Mouse (Mus musculus) hindbrain, embryonic 11.5 days (tissue): Measurements from ENCODE around the gene Rchy1. TPM values are rescaled to one million over a fixed set of nuclear protein-coding genes. Genes with fewer than 3 reads are reported as not detected.
"Not testable (repeated sequence)": the region's sequence is repeated elsewhere in the genome, so short reads cannot be mapped to it uniquely, and the experiment has no call there.

Experiments
- ATAC-seq: fragments of 200-750 bp; cut with Nextera tagmentation; 2 replicates; pipeline ENCODE4 v1.8.0; 2017; ENCODE audit warnings: mild to moderate bottlenecking, moderate TSS enrichment, moderate library complexity; ENCODE audit not compliant: low FRiP score
- DNase-seq: peaks from one replicate; pipeline ENCODE4 v3.0.0-alpha.2; 2015; ENCODE audit warnings: low spot score
- H3K27ac ChIP-seq: fragments of 300-500 bp; sonication (generic); 2 replicates; pipeline ENCODE4 v1.5.1; 2014; ENCODE audit warnings: mild to moderate bottlenecking, low read depth, low read length
- H3K27me3 ChIP-seq: fragments of 300-500 bp; sonication (generic); 2 replicates; pipeline ENCODE4 v1.6.1; 2014; ENCODE audit warnings: mild to moderate bottlenecking, low read length, moderate library complexity, mixed read lengths; ENCODE audit not compliant: control insufficient read depth, insufficient read depth
- H3K36me3 ChIP-seq: fragments of 300-500 bp; sonication (generic); 2 replicates; pipeline ENCODE4 v1.6.1; 2014; ENCODE audit warnings: mild to moderate bottlenecking, low read length, moderate library complexity, mixed read lengths; ENCODE audit not compliant: control insufficient read depth, insufficient read depth
- H3K4me1 ChIP-seq: fragments of 300-500 bp; sonication (generic); replicated peaks from 2 replicates; pipeline ENCODE4 v1.6.1; 2014; ENCODE audit warnings: low read length, mixed read lengths; ENCODE audit not compliant: control insufficient read depth, insufficient read depth
- H3K4me2 ChIP-seq: fragments of 300-500 bp; sonication (generic); replicated peaks from 2 replicates; pipeline ENCODE4 v1.6.1; 2014; ENCODE audit warnings: mild to moderate bottlenecking, low read depth, low read length
- H3K4me3 ChIP-seq: fragments of 300-500 bp; sonication (generic); 2 replicates; pipeline ENCODE4 v1.5.1; 2014; ENCODE audit warnings: low read depth, low read length
- H3K9ac ChIP-seq: fragments of 300-500 bp; sonication (generic); 2 replicates; pipeline ENCODE4 v1.6.1; 2014; ENCODE audit warnings: low read depth, low read length
- H3K9me3 ChIP-seq: fragments of 300-500 bp; sonication (generic); 2 replicates; pipeline ENCODE4 v1.6.1; 2016; ENCODE audit warnings: low read length; ENCODE audit not compliant: control insufficient read depth
- WGBS: fragments of 180-500 bp; shearing (Covaris S2); extraction: QIAGEN DNeasy Blood & Tissue Kit; methylation state at CpG from one replicate; pipeline ENCODE4 v1.1.7; 2014; 5-methylcytosine and 5-hydroxymethylcytosine counted together
- polyA plus RNA-seq: library from polyadenylated mRNA; unstranded; fragments of >200 nt; fragmentation: Nextera tagmentation; extraction: Ambion mirVana; gene quantifications from 2 replicates; pipeline ENCODE4 v1.2.1, GENCODE M21; 2014

Rchy1 gene
- polyA plus RNA-seq, 1 experiment from 2014 or later: 58.4 TPM

- WGBS: 86% methylated on average over 7 of the region's 7 CpGs
- H3K4me1 ChIP-seq: no peaks in the 10 kb centered on the region
- no peak overlapping the region for H3K9ac ChIP-seq
- H3K27me3 ChIP-seq: no peaks in the 10 kb centered on the region
- no peak for ATAC-seq
- no peaks in the 10 kb centered on the region for H3K9me3 ChIP-seq
- no peak overlapping the region for H3K27ac ChIP-seq
- no peak for DNase-seq
- no peak overlapping the region for H3K4me3 ChIP-seq
- H3K36me3 ChIP-seq: peaks cover 2% of the 10 kb centered on the region; the same call in 1 of the 2 replicates
- no peak overlapping the region for H3K4me2 ChIP-seq
These were observed 13.4 kb downstream of the Rchy1 start for GRCm38 (mm10) chr5:91949441-91949840.

- peaks cover 2% of the 10 kb centered on the region; the same call in 1 of the 2 replicates for H3K36me3 ChIP-seq
- H3K9ac ChIP-seq: no peak overlapping the region
- H3K4me3 ChIP-seq: no peak overlapping the region
- no peak for ATAC-seq
- no peaks in the 10 kb centered on the region for H3K4me1 ChIP-seq
- H3K4me2 ChIP-seq: no peak overlapping the region
- no peak for DNase-seq
- H3K9me3 ChIP-seq: no peaks in the 10 kb centered on the region
- no peaks in the 10 kb centered on the region for H3K27me3 ChIP-seq
- 96% methylated on average over 4 of the region's 4 CpGs for WGBS
- H3K27ac ChIP-seq: no peak overlapping the region
These were observed 15.9 kb downstream of the Rchy1 start for GRCm38 (mm10) chr5:91947008-91947407.

GRCm38 (mm10) chr5:91945609-91946008 lies 17.3 kb downstream of the Rchy1 start:
- H3K4me3 ChIP-seq, H3K4me1 ChIP-seq, H3K27me3 ChIP-seq, H3K36me3 ChIP-seq, ATAC-seq, H3K4me2 ChIP-seq, H3K9ac ChIP-seq, H3K9me3 ChIP-seq, DNase-seq, H3K27ac ChIP-seq: not testable (repeated sequence)
- WGBS: 45% methylated on average over 1 of the region's 1 CpGs

GRCm38 (mm10) chr5:91913231-91913630 lies 49.6 kb downstream of the Rchy1 start:
- H3K4me3 ChIP-seq: no peak overlapping the region
- no peaks in the 10 kb centered on the region for H3K36me3 ChIP-seq
- WGBS: 87% methylated on average over 2 of the region's 2 CpGs
- no peak overlapping the region for H3K4me2 ChIP-seq
- H3K27ac ChIP-seq: no peak overlapping the region
- H3K4me1 ChIP-seq: no peaks in the 10 kb centered on the region
- H3K9me3 ChIP-seq: no peaks in the 10 kb centered on the region
- no peak for DNase-seq
- no peaks in the 10 kb centered on the region for H3K27me3 ChIP-seq
- no peak for ATAC-seq
- no peak overlapping the region for H3K9ac ChIP-seq

GRCm38 (mm10) chr5:91911384-91912106 lies 51.3 kb downstream of the Rchy1 start:
- Histone ChIP-seq H3K27me3 (no peaks in the 10 kb centered on the region), H3K4me1 (no peaks in the 10 kb centered on the region), H3K27ac (no peak overlapping the region), H3K4me3 (no peak overlapping the region), H3K36me3 (no peaks in the 10 kb centered on the region), H3K9me3 (no peaks in the 10 kb centered on the region), H3K9ac (no peak overlapping the region), H3K4me2 (no peak overlapping the region)
- WGBS: 70% methylated on average over 13 of the region's 13 CpGs
- DNase-seq (peak; percentile 28), ATAC-seq (no peak)

DNA sequence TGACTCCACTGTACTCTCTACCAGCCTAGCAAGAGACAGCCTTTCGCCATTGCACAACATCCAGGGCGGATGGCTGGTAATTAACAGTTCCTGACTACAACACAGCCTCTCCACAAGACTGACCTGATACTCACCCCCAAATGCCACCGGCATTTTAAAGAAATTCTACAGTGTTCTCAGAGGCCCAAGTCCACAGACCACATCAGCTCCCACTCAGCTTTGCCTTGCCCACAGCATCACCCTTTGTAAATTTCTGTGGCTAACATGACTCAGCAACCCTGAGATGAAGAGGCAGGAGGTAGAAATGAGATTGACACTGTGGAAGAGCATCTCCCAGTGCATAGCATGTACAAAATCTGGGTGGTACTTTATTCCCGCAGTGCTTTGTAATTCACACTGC lies 52.3 kb downstream of the Rchy1 start:
- no peak overlapping the region for H3K4me2 ChIP-seq
- DNase-seq (no peak), ATAC-seq (no peak)
- no peaks in the 10 kb centered on the region for H3K9me3 ChIP-seq
- H3K27ac ChIP-seq: no peak overlapping the region
- no peak overlapping the region for H3K4me3 ChIP-seq
- no peak overlapping the region for H3K9ac ChIP-seq
- H3K4me1 ChIP-seq: no peaks in the 10 kb centered on the region
- no peaks in the 10 kb centered on the region for H3K36me3 ChIP-seq
- H3K27me3 ChIP-seq: no peaks in the 10 kb centered on the region
- WGBS: 96% methylated on average over 4 of the region's 4 CpGs

- DNase-seq (no peak), ATAC-seq (no peak)
- WGBS: 67% methylated on average over 10 of the region's 10 CpGs
- Histone ChIP-seq H3K36me3 (no peaks in the 10 kb centered on the region), H3K27ac (no peak overlapping the region), H3K9ac (no peak overlapping the region), H3K9me3 (no peaks in the 10 kb centered on the region), H3K4me2 (no peak overlapping the region), H3K27me3 (no peaks in the 10 kb centered on the region), H3K4me1 (no peaks in the 10 kb centered on the region), H3K4me3 (no peak overlapping the region)
These were observed 53.8 kb downstream of the Rchy1 start for GRCm38 (mm10) chr5:91909010-91909620.
